Comparison of ENCODE assay signal across 23 mouse cellular contexts in the genomic region with DNA sequence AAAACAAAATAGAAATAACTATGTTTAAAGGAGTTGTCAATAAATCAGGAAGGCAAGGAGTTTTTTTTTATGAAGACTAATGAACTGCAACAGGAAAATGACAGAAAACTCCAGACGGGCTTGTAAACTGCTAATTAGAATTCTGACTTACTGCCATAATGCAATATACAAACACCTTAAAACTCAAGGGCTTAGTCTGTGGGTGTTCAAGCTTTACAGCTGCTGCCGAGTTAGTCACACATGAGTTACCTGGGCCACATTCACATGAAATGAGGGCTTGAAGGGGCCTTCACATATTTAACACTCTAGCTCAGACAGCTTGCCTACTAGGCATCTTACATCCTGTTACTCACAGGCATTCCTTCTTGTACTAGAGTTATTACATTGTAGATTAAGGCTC.
A peak's percentile ranks its signal among the peaks of the same experiment; 100 is the strongest.
DNase-seq lines count a peak whose midpoint lies in the region; ATAC-seq and TF ChIP-seq lines count a peak whose summit lies in the region.
"Had no signal": no experiment of that assay in that cellular context is flagged by ENCODE, and none has a peak within 500 bp of the region (broad histone marks: within the 10 kb centered on the region; RNA-seq: fewer than 3 reads in every experiment).

No protein-coding gene starts in this region.

- H3K4me3 ChIP-seq in hindbrain, postnatal 0 days (ENCODE audit: low read length) = no peak overlapping the region
- no peak overlapping the region for H3K4me3 ChIP-seq in hindbrain, embryonic 10.5 days
- H3K4me3 ChIP-seq in midbrain, postnatal 0 days (ENCODE audit: low read depth, low read length) = no peak overlapping the region
- no peak overlapping the region for H3K4me3 ChIP-seq in midbrain, embryonic 10.5 days
- no peak overlapping the region for H3K4me3 ChIP-seq in limb, embryonic 14.5 days (replicated peaks; ENCODE audit: low read length)
- H3K4me3 ChIP-seq: erythroblast, embryonic 14.5 days; heart, adult 2 months; heart, embryonic 12.5 days; liver, embryonic 15.5 days; neural tube, embryonic 15.5 days had no signal

- no peak overlapping the region for H3K27ac ChIP-seq in hindbrain, postnatal 0 days
- no peak overlapping the region for H3K27ac ChIP-seq in hindbrain, embryonic 10.5 days
- H3K27ac ChIP-seq in midbrain, postnatal 0 days (ENCODE audit: low read depth, low read length) = no peak overlapping the region
- no peak overlapping the region for H3K27ac ChIP-seq in midbrain, embryonic 10.5 days (replicated peaks)
- H3K27ac ChIP-seq in limb, embryonic 14.5 days (replicated peaks; ENCODE audit: low read depth, low read length) = no peak overlapping the region
- H3K27ac ChIP-seq: heart, adult 2 months; liver, embryonic 15.5 days; neural tube, embryonic 15.5 days had no signal

- 41% methylated on average over 2 of the region's 2 CpGs for WGBS in hindbrain, postnatal 0 days
- WGBS in hindbrain, embryonic 10.5 days = 69% methylated on average over 2 of the region's 2 CpGs
- 47% methylated on average over 2 of the region's 2 CpGs for WGBS in midbrain, postnatal 0 days
- 55% methylated on average over 2 of the region's 2 CpGs for WGBS in midbrain, embryonic 10.5 days
- 20% methylated on average over 2 of the region's 2 CpGs for WGBS in limb, embryonic 14.5 days

- no peak for TF ChIP-seq POLR2A in limb, embryonic 14.5 days (IDR thresholded peaks at IDR 0.05; ENCODE audit: borderline replicate concordance, extremely low read depth, insufficient read depth, insufficient read length)

- no peaks in the 10 kb centered on the region for H3K36me3 ChIP-seq in hindbrain, postnatal 0 days (ENCODE audit: insufficient read depth, low read length)
- no peaks in the 10 kb centered on the region for H3K36me3 ChIP-seq in hindbrain, embryonic 10.5 days
- H3K36me3 ChIP-seq in midbrain, postnatal 0 days (ENCODE audit: insufficient read depth, low read length) = no peaks in the 10 kb centered on the region
- no peaks in the 10 kb centered on the region for H3K36me3 ChIP-seq in midbrain, embryonic 10.5 days
- H3K36me3 ChIP-seq in limb, embryonic 14.5 days (ENCODE audit: control insufficient read depth, insufficient read depth, low read length) = no peaks in the 10 kb centered on the region
- H3K36me3 ChIP-seq: heart, embryonic 12.5 days; liver, embryonic 15.5 days; neural tube, embryonic 15.5 days had no signal

- H3K4me2 ChIP-seq in hindbrain, postnatal 0 days (ENCODE audit: low read depth, low read length) = no peak overlapping the region
- no peak overlapping the region for H3K4me2 ChIP-seq in midbrain, postnatal 0 days (ENCODE audit: low read depth, low read length, poor library complexity, severe bottlenecking)
- H3K4me2 ChIP-seq in limb, embryonic 14.5 days (replicated peaks; ENCODE audit: low read depth, low read length, severe bottlenecking) = no peak overlapping the region
- H3K4me2 ChIP-seq: heart, embryonic 12.5 days; liver, embryonic 15.5 days; lung, embryonic 14.5 days; neural tube, embryonic 15.5 days had no signal

- DNase-seq in cerebellum, postnatal 10 days = peak; percentile 7 to 43
- DNase-seq in cerebellum, adult 9-11 months = no peak
- peak; percentile 30 for DNase-seq in hindbrain, postnatal 0 days (ENCODE audit: low spot score)
- DNase-seq in hindbrain, embryonic 10.5 days (ENCODE audit: low spot score) = no peak
- DNase-seq in midbrain, postnatal 0 days (ENCODE audit: low spot score) = peak; percentile 41
- no peak for DNase-seq in midbrain, embryonic 10.5 days (ENCODE audit: low spot score)
- peak; percentile 3 for DNase-seq in limb, embryonic 14.5 days (ENCODE audit: low spot score)
- no peak for DNase-seq in MN1 (ENCODE audit: low spot score)
- DNase-seq: adrenal gland, adult 8-10 months; cerebellum, adult 8-10 months; heart, adult 2 months; kidney, postnatal 25 days; lung, embryonic 14.5 days; lung, postnatal 14 days; right cerebral cortex, adult 18-20 months; spleen, adult 18-20 months; thymus, postnatal 25 days had no signal

- H3K9me3 ChIP-seq in hindbrain, postnatal 0 days (ENCODE audit: low read length) = no peaks in the 10 kb centered on the region
- H3K9me3 ChIP-seq in hindbrain, embryonic 10.5 days = no peaks in the 10 kb centered on the region
- no peaks in the 10 kb centered on the region for H3K9me3 ChIP-seq in midbrain, postnatal 0 days (ENCODE audit: low read length)
- H3K9me3 ChIP-seq in midbrain, embryonic 10.5 days (replicated peaks) = no peaks in the 10 kb centered on the region
- H3K9me3 ChIP-seq in limb, embryonic 14.5 days (ENCODE audit: control insufficient read depth, low read length) = no peaks in the 10 kb centered on the region
- H3K9me3 ChIP-seq: heart, embryonic 12.5 days; liver, embryonic 15.5 days; neural tube, embryonic 15.5 days had no signal

- no peak overlapping the region for H3K9ac ChIP-seq in hindbrain, postnatal 0 days (replicated peaks; ENCODE audit: low read length)
- no peak overlapping the region for H3K9ac ChIP-seq in midbrain, postnatal 0 days (replicated peaks; ENCODE audit: low read length, poor library complexity, severe bottlenecking)
- no peak overlapping the region for H3K9ac ChIP-seq in limb, embryonic 14.5 days (ENCODE audit: low read depth, low read length, severe bottlenecking)
- H3K9ac ChIP-seq: heart, embryonic 12.5 days; liver, embryonic 15.5 days; lung, embryonic 14.5 days; neural tube, embryonic 15.5 days had no signal

- TF ChIP-seq CTCF in hindbrain, postnatal 0 days (IDR thresholded peaks at IDR 0.05; ENCODE audit: low read depth) = no peak
- TF ChIP-seq CTCF in midbrain, postnatal 0 days (IDR thresholded peaks at IDR 0.05) = no peak

- H3K27me3 ChIP-seq in hindbrain, postnatal 0 days (ENCODE audit: insufficient read depth, low read length) = no peaks in the 10 kb centered on the region
- no peaks in the 10 kb centered on the region for H3K27me3 ChIP-seq in hindbrain, embryonic 10.5 days (ENCODE audit: insufficient read depth, poor library complexity, severe bottlenecking)
- no peaks in the 10 kb centered on the region for H3K27me3 ChIP-seq in midbrain, postnatal 0 days (ENCODE audit: insufficient read depth, low read length)
- H3K27me3 ChIP-seq in midbrain, embryonic 10.5 days (ENCODE audit: low read depth, poor library complexity, severe bottlenecking) = no peaks in the 10 kb centered on the region
- no peaks in the 10 kb centered on the region for H3K27me3 ChIP-seq in limb, embryonic 14.5 days (ENCODE audit: control insufficient read depth, insufficient read depth, low read length)
- H3K27me3 ChIP-seq: CH12.LX; heart, embryonic 12.5 days; liver, embryonic 15.5 days; neural tube, embryonic 15.5 days had no signal

- no peaks in the 10 kb centered on the region for H3K4me1 ChIP-seq in hindbrain, postnatal 0 days (ENCODE audit: insufficient read depth, low read length)
- H3K4me1 ChIP-seq in hindbrain, embryonic 10.5 days (replicated peaks) = no peaks in the 10 kb centered on the region
- no peaks in the 10 kb centered on the region for H3K4me1 ChIP-seq in midbrain, postnatal 0 days (ENCODE audit: insufficient read depth, low read length)
- H3K4me1 ChIP-seq in midbrain, embryonic 10.5 days = no peaks in the 10 kb centered on the region
- H3K4me1 ChIP-seq in limb, embryonic 14.5 days (ENCODE audit: control insufficient read depth, insufficient read depth, low read length) = no peaks in the 10 kb centered on the region
- H3K4me1 ChIP-seq: heart, embryonic 12.5 days; liver, embryonic 15.5 days; neural tube, embryonic 15.5 days had no signal

- no peak for ATAC-seq in hindbrain, postnatal 0 days
- no peak for ATAC-seq in midbrain, postnatal 0 days (ENCODE audit: low FRiP score)
- ATAC-seq in limb, embryonic 14.5 days (ENCODE audit: low FRiP score, low read depth) = no peak
- ATAC-seq: intestine, postnatal 0 days had no signal

Comparison
In these comparisons a context has a peak if more than half of its experiments do, and no peak if none do; other contexts are left out.
1. DNase-seq: peak in cerebellum, postnatal 10 days (2 of 2), hindbrain, postnatal 0 days (single experiment), midbrain, postnatal 0 days (single experiment) and limb, embryonic 14.5 days (single experiment); none in cerebellum, adult 9-11 months (single experiment), hindbrain, embryonic 10.5 days (single experiment), midbrain, embryonic 10.5 days (single experiment) and MN1 (single experiment).